Mouse (Mus musculus) frontal cortex, postnatal 14 days (tissue): Measurements from ENCODE around the gene Ano3.
"Not testable (repeated sequence)": the region's sequence is repeated elsewhere in the genome, so short reads cannot be mapped to it uniquely, and the experiment has no call there.

ENCODE experiments used
- DNase-seq, 2 experiments: peaks; one replicate each; pipeline ENCODE4 v3.0.0; 2022; ENCODE audit warnings: low spot score in 2 of 2

Ano3 gene

GRCm38 (mm10) chr2:110950823-110951222 is at the start of gene Ano3:
Gene Ano3 (minus strand): TSS chr2:110950923.
- DNase-seq, result not testable (repeated sequence)

- no peak for DNase-seq
Measured at GRCm38 (mm10) chr2:110990071-110990470, 39.3 kb upstream of the Ano3 start.

- no peak for DNase-seq
Measured at GRCm38 (mm10) chr2:110989539-110989938, 38.8 kb upstream of the Ano3 start.

GRCm38 (mm10) chr2:110985853-110986271 is 35.1 kb upstream of the Ano3 start:
- no peak for DNase-seq

GRCm38 (mm10) chr2:110981733-110982132 is 31.0 kb upstream of the Ano3 start:
- DNase-seq, result no peak

GRCm38 (mm10) chr2:110979610-110980009 is 28.9 kb upstream of the Ano3 start:
- DNase-seq, result no peak

- no peak for DNase-seq
Measured at GRCm38 (mm10) chr2:110976871-110977270, 26.1 kb upstream of the Ano3 start.

GRCm38 (mm10) chr2:110970158-110970557 is 19.4 kb upstream of the Ano3 start:
- DNase-seq, result no peak

- no peak for DNase-seq
Measured at GRCm38 (mm10) chr2:110965398-110965797, 14.7 kb upstream of the Ano3 start.

GRCm38 (mm10) chr2:110950432-110950803 is 305 bp downstream of the Ano3 start:
- no peak for DNase-seq

- peak; percentile 58 to 65 for DNase-seq
Measured at GRCm38 (mm10) chr2:110949679-110950431, 868 bp downstream of the Ano3 start.

GRCm38 (mm10) chr2:110945171-110945570 is 5.6 kb downstream of the Ano3 start:
- no peak for DNase-seq

- DNase-seq, result no peak
Measured at GRCm38 (mm10) chr2:110935691-110936090, 15.0 kb downstream of the Ano3 start.

- no peak for DNase-seq
Measured at GRCm38 (mm10) chr2:110929126-110929525, 21.6 kb downstream of the Ano3 start.

GRCm38 (mm10) chr2:110909506-110909905 is 41.2 kb downstream of the Ano3 start:
- no peak for DNase-seq

- no peak for DNase-seq
Measured at GRCm38 (mm10) chr2:110906473-110906872, 44.2 kb downstream of the Ano3 start.

GRCm38 (mm10) chr2:110896477-110897270 is 54.0 kb downstream of the Ano3 start:
- no peak for DNase-seq

GRCm38 (mm10) chr2:110871650-110872049 is 79.1 kb downstream of the Ano3 start:
- no peak for DNase-seq

GRCm38 (mm10) chr2:110865584-110865983 is 85.1 kb downstream of the Ano3 start:
- DNase-seq, result no peak

GRCm38 (mm10) chr2:110863376-110863775 is 87.3 kb downstream of the Ano3 start:
- DNase-seq, result no peak

GRCm38 (mm10) chr2:110839559-110840243 is 111.0 kb downstream of the Ano3 start:
- DNase-seq, result no peak

- DNase-seq, result no peak
Measured at GRCm38 (mm10) chr2:110816189-110816588, 134.5 kb downstream of the Ano3 start.
